Mouse (Mus musculus) kidney, embryonic 15.5 days (tissue): ENCODE results near the gene Cdk11b. TPM values are rescaled to one million over a fixed set of nuclear protein-coding genes. Genes with fewer than 3 reads are reported as not detected.
"Not testable (repeated sequence)": the region's sequence is repeated elsewhere in the genome, so short reads cannot be mapped to it uniquely, and the experiment has no call there.

ENCODE experiments used
- ATAC-seq: fragments of 200-750 bp; cut with Nextera tagmentation; replicated peaks from 2 replicates; pipeline ENCODE4 v1.8.0; 2017; ENCODE audit warnings: moderate TSS enrichment; ENCODE audit not compliant: low FRiP score
- H3K27ac ChIP-seq: fragments of 300-500 bp; sonication (generic); 2 replicates; pipeline ENCODE4 v1.5.1; 2015; ENCODE audit warnings: mild to moderate bottlenecking, inconsistent platforms
- H3K27me3 ChIP-seq: fragments of 300-500 bp; sonication (generic); 2 replicates; pipeline ENCODE4 v1.6.1; 2015; ENCODE audit warnings: inconsistent platforms
- H3K36me3 ChIP-seq: fragments of 300-500 bp; sonication (generic); 2 replicates; pipeline ENCODE4 v1.6.1; 2015; ENCODE audit warnings: inconsistent platforms
- H3K4me1 ChIP-seq: fragments of 300-500 bp; sonication (generic); 2 replicates; pipeline ENCODE4 v1.6.1; 2015; ENCODE audit warnings: inconsistent platforms
- H3K4me2 ChIP-seq: fragments of 300-500 bp; sonication (generic); 2 replicates; pipeline ENCODE4 v1.6.1; 2015; ENCODE audit warnings: moderate library complexity, mild to moderate bottlenecking, inconsistent platforms
- H3K4me3 ChIP-seq: fragments of 300-500 bp; sonication (generic); replicated peaks from 2 replicates; pipeline ENCODE4 v1.5.1; 2015; ENCODE audit warnings: mild to moderate bottlenecking, inconsistent platforms
- H3K9ac ChIP-seq: fragments of 300-500 bp; sonication (generic); 2 replicates; pipeline ENCODE4 v1.6.1; 2015; ENCODE audit warnings: mild to moderate bottlenecking, inconsistent platforms
- H3K9me3 ChIP-seq: fragments of 300-500 bp; sonication (generic); replicated peaks from 2 replicates; pipeline ENCODE4 v1.6.1; 2016; ENCODE audit warnings: inconsistent platforms
- WGBS: fragments of 180-500 bp; shearing (Covaris S2); methylation state at CpG from one replicate; pipeline ENCODE4 v1.1.7; 2015; ENCODE audit warnings: mixed read lengths; 5-methylcytosine and 5-hydroxymethylcytosine counted together
- polyA plus RNA-seq: library from polyadenylated mRNA; unstranded; fragments of >200 nt; fragmentation: Nextera tagmentation; extraction: Ambion mirVana; gene quantifications from 2 replicates; pipeline ENCODE4 v1.2.1, GENCODE M21; 2015

The Cdk11b gene
- polyA plus RNA-seq, 1 experiment from 2014 or later: 64.8 TPM

GRCm38 (mm10) chr4:155675991-155676390 lies 51.3 kb downstream of the Cdk11b start:
- no peak overlapping the region for H3K4me3 ChIP-seq
- H3K36me3 ChIP-seq: no peaks in the 10 kb centered on the region
- no peaks in the 10 kb centered on the region; the same call in 1 of the 2 replicates for H3K27me3 ChIP-seq
- no peaks in the 10 kb centered on the region for H3K9me3 ChIP-seq
- 86% methylated on average over 2 of the region's 2 CpGs for WGBS
- H3K9ac ChIP-seq: no peak overlapping the region
- H3K4me2 ChIP-seq: no peak overlapping the region
- H3K4me1 ChIP-seq: no peaks in the 10 kb centered on the region
- no peak overlapping the region for H3K27ac ChIP-seq
- ATAC-seq: no peak

GRCm38 (mm10) chr4:155683670-155684277 lies 59.1 kb downstream of the Cdk11b start:
- not testable (repeated sequence) for H3K4me2 ChIP-seq, H3K9me3 ChIP-seq, H3K9ac ChIP-seq, H3K4me1 ChIP-seq, H3K27me3 ChIP-seq, ATAC-seq, H3K27ac ChIP-seq, H3K36me3 ChIP-seq, H3K4me3 ChIP-seq
- WGBS: 88% methylated on average over 16 of the region's 19 CpGs

GRCm38 (mm10) chr4:155687764-155688163 lies 63.1 kb downstream of the Cdk11b start:
- not testable (repeated sequence) for H3K4me2 ChIP-seq, H3K27me3 ChIP-seq, H3K9ac ChIP-seq, H3K4me1 ChIP-seq, H3K36me3 ChIP-seq, ATAC-seq, H3K27ac ChIP-seq, H3K4me3 ChIP-seq, H3K9me3 ChIP-seq
- 75% methylated on average over 4 of the region's 4 CpGs for WGBS

GRCm38 (mm10) chr4:155690571-155691375 lies 66.1 kb downstream of the Cdk11b start:
- Histone ChIP-seq H3K4me1 (peaks cover 17% of the 10 kb centered on the region), H3K36me3 (no peaks in the 10 kb centered on the region), H3K4me3 (no peak overlapping the region), H3K9ac (no peak overlapping the region), H3K27ac (no peak overlapping the region), H3K9me3 (no peaks in the 10 kb centered on the region), H3K4me2 (no peak overlapping the region), H3K27me3 (peaks cover 12% of the 10 kb centered on the region)
- ATAC-seq: no peak
- WGBS: 85% methylated on average over 12 of the region's 12 CpGs

- Histone ChIP-seq H3K27me3 (peaks cover 13% of the 10 kb centered on the region), H3K4me2 (no peak overlapping the region), H3K27ac (no peak overlapping the region), H3K9ac (no peak overlapping the region), H3K4me3 (no peak overlapping the region), H3K4me1 (peaks cover 28% of the 10 kb centered on the region), H3K36me3 (no peaks in the 10 kb centered on the region), H3K9me3 (no peaks in the 10 kb centered on the region)
- no peak for ATAC-seq
- 91% methylated on average over 3 of the region's 3 CpGs for WGBS
These were observed 67.8 kb downstream of the Cdk11b start for GRCm38 (mm10) chr4:155692421-155692820.

- Histone ChIP-seq H3K9me3 (no peaks in the 10 kb centered on the region), H3K27me3 (peaks cover 13% of the 10 kb centered on the region), H3K36me3 (no peaks in the 10 kb centered on the region), H3K4me1 (peaks cover 28% of the 10 kb centered on the region), H3K4me3 (peak within 1 kb of the TSS; percentile 62), H3K4me2 (peak within 1 kb of the TSS; percentile 99), H3K27ac (peak within 1 kb of the TSS; percentile 41; the same call in 1 of the 2 replicates), H3K9ac (peak within 1 kb of the TSS; percentile 68)
- ATAC-seq: peak; percentile 89
- WGBS: under 1% methylated on average over 47 of the region's 47 CpGs
These were observed 69.4 kb downstream of the Cdk11b start, which contains the start of gene Fndc10 for GRCm38 (mm10) chr4:155694111-155694481. Fndc10 (plus strand) TSS chr4:155694342.

GRCm38 (mm10) chr4:155694482-155695401 lies 70.1 kb downstream of the Cdk11b start:
- WGBS: under 1% methylated on average over 88 of the region's 92 CpGs
- Histone ChIP-seq H3K4me3 (peak overlapping the region; percentile 62), H3K9me3 (no peaks in the 10 kb centered on the region), H3K4me1 (peaks cover 28% of the 10 kb centered on the region), H3K27me3 (peaks cover 13% of the 10 kb centered on the region), H3K4me2 (peak overlapping the region; percentile 99), H3K9ac (peak overlapping the region; percentile 68), H3K27ac (peak overlapping the region; percentile 41; the same call in 1 of the 2 replicates), H3K36me3 (no peaks in the 10 kb centered on the region)
- peak; percentile 64 for ATAC-seq

- H3K36me3 ChIP-seq: no peaks in the 10 kb centered on the region
- no peaks in the 10 kb centered on the region for H3K9me3 ChIP-seq
- no peak overlapping the region for H3K27ac ChIP-seq
- peak overlapping the region; percentile 99 for H3K4me2 ChIP-seq
- no peak for ATAC-seq
- 84% methylated on average over 4 of the region's 4 CpGs for WGBS
- H3K4me3 ChIP-seq: peak overlapping the region; percentile 62
- peaks cover 28% of the 10 kb centered on the region for H3K4me1 ChIP-seq
- peaks cover 13% of the 10 kb centered on the region for H3K27me3 ChIP-seq
- peak overlapping the region; percentile 68; the same call in 1 of the 2 replicates for H3K9ac ChIP-seq
These were observed 70.9 kb downstream of the Cdk11b start for GRCm38 (mm10) chr4:155695531-155696062.

GRCm38 (mm10) chr4:155696261-155697255 lies 71.9 kb downstream of the Cdk11b start:
- Histone ChIP-seq H3K4me1 (peaks cover 28% of the 10 kb centered on the region), H3K36me3 (no peaks in the 10 kb centered on the region), H3K4me3 (no peak overlapping the region), H3K9me3 (no peaks in the 10 kb centered on the region), H3K27me3 (peaks cover 13% of the 10 kb centered on the region), H3K9ac (no peak overlapping the region), H3K27ac (no peak overlapping the region), H3K4me2 (0 out of 2 replicates have a peak overlapping the region, but pooled peaks have one; percentile 99)
- WGBS: 73% methylated on average over 16 of the region's 16 CpGs
- no peak for ATAC-seq
